Mouse (Mus musculus): ENCODE results near the gene Tecr.
"Not testable (repeated sequence)": the region's sequence is repeated elsewhere in the genome, so short reads cannot be mapped to it uniquely, and the experiment has no call there.

The Tecr gene

DNA sequence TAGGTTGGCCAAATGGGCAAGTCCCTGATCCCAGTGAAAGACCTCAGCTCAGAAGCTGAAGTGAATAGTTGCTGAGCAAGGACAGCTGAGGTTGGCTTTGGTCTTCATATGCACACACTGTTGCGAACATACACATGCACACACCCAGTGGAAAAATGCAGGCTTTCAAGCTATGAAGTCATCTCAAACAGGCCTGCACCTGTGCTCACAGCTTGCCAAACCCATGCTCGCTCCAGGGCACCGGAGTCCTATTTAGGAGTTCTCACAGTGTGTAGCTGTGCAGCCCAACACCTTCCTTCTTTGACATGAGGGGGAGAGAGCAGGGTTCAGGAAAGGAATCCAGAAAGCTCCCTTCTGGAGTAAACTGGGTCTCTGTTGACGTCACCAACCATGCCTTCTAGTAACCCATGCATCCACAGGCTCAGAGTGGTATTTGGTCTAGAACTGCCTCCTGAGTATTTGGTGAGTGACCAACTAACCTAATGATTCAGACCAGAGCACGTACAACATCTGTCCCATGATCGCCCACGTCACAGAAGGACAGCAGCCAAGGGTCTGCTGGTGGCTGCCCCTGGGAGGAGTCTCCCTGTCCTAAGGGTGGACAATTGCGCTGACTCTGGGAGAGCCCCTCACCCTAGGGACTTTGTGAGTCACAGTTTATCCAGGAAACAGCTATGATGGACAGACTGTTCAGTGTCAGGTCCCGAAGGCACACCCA lies 12.0 kb upstream of the Tecr start:
- no peak for DNase-seq (ENCODE audit: low read depth, low spot score)

DNA sequence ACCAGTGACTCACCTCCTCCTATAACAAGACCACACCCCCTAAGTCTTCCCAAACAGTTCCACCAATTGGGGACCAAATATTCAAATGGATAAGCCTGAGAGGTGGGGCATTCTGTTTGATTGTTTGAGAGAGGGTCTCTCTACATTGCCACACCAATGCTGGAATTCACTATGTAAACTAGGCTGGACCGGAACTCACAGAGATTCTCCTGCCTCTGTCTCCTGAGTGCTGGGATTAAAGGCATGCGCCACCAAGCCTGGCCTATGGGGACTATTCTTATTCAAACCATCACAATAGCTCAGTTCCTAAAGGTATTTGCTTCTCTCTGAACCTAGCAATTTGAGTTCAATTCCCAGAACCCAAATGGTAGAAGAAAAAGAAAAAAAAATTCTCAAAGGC lies 10.8 kb upstream of the Tecr start:
- DNase-seq (ENCODE audit: low read depth, low spot score): no peak

DNA sequence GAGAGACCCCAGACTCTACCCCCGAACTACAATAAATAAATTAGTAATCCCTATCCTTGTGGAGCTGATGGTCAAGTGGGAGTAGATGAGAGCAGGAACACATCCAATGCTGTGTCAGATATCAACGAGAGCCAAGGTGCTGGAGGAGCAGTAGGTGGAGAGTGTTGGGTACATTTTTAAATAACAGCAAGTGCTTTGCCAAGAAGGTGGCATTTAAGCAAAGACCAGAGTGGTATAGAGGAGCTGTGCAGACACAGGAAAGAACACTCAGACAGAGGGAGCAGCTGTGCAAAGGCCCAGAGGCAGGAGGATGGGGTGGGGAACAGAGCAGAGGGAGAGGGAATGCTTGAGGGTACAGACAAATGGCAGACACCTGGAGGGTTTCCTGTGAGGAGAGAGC lies 9.3 kb upstream of the Tecr start:
- no peak for DNase-seq (ENCODE audit: low read depth, low spot score)

DNA sequence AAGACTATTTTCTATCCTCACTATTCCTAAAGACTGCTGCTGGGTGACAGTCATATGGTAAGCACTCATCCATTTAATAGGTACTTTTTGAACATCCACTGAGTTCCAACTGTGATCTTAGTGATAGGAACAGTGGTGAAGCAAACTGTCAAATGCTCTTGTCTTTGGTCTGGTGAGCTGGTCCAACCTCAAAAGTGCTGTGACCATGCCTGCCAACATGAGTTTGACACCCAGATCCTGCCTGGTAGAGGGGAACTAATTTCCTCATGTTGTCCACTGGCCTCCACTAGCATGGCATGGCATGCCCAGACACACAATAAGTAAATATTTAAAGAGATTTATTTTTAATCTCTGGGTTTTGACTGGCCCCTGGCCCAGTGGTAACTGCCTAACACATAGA lies 8.9 kb upstream of the Tecr start:
- DNase-seq (ENCODE audit: low read depth, low spot score): no peak

DNA sequence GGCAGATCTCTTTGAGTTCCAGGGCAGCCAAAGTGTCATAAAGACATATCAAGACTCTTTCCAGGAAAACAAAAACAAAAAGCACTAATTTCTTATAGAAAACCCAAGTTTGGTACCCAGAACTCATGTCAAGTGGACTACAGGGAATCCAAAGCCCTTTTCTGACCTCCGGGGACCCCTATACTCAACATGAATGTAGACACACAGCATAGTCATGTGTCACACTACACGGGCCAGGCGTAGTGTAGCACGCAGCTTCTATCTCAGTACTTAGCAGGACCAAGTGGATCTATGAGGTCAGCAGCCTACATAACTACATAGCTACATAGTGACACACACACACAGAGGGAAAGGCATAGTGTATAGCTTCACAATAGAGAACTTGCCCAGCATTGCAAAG lies 5.9 kb upstream of the Tecr start:
- DNase-seq (ENCODE audit: low read depth, low spot score): no peak

DNA sequence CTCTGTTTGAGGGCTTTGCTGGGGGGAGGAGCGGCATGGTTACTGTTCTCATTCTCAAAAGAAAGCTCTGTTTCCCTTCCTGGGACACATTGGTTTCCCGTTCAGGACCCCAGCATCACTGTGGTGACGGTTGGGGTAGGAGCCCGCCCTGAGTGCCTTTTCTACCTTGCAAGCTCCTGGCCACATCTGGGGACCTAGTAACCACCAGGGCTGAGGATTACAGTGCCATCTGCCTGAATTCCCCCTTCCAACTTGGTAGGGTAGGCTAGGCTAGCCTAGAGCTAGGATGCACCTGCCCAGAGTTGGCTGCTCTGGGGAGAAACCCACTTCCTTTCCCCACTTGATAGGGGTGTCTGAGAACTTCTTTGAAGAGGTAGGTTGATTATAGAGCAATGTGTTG lies 4.2 kb upstream of the Tecr start:
- no peak for DNase-seq (ENCODE audit: low read depth, low spot score)

DNA sequence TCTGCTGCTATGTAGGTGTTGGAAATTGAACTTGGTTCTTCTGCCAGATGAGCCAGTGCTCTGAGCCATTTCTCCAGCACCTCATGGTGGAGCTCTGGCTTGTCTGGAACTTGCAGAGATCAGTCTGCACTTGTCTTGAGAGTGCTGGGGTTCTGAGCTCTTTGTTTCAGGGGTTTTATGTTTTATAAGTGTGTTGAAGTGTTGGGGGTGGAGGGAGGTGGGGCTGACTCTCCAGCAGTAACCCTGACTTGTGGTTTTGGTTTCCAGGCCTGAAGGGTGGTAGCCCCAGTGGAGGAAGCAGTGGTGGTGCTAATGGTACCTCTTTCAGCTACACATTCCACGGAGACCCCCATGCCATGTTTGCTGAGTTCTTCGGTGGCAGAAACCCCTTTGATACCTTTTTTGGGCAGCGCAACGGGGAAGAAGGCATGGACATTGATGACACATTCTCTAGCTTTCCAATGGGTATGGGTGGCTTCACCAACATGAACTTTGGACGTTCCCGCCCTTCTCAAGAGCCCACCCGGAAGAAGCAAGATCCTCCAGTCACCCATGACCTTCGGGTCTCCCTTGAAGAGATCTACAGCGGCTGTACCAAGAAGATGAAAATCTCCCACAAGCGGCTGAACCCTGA lies 1.9 kb upstream of the Tecr start:
- no peak for DNase-seq (ENCODE audit: low read depth, low spot score)

DNA sequence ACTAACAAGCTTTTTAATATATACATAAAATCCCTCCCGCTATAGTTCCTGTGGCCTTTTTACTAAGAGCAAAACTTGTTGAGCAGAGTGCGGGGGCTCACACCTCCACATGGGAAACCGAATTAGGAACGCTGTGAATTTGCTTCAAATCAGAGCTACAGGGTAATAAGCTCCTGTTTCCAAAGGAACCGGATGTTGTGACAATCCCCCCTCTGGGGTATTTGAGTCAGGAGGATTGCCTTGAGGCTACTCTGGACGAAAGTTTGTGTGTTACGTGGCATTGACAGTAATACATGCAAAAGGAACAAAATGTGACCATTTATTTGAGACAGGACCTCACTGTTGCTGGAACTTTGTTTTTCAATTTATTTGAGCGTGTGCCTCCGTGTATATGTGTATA lies 1.3 kb upstream of the Tecr start:
- DNase-seq (ENCODE audit: low read depth, low spot score): no peak

DNA sequence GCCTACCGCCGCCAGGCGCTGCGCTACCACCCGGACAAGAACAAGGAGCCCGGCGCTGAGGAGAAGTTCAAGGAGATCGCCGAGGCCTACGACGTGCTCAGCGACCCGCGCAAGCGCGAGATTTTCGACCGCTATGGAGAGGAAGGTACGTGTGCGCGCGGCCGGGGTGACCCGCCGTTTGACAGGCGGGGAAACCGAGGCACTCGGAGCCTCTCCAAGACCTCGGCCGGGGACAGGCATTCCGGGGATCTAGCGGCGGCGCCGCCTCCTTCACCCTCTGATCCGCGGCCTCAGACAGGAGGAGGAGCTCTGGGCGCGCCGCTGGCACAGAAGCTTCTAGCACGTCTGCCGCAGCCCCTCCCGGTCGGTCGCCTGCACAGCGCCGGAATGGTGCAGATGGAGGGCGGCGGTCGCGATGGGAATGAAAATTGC lies 643 bp upstream of the Tecr start:
- DNase-seq (ENCODE audit: low read depth, low spot score): no peak

DNA sequence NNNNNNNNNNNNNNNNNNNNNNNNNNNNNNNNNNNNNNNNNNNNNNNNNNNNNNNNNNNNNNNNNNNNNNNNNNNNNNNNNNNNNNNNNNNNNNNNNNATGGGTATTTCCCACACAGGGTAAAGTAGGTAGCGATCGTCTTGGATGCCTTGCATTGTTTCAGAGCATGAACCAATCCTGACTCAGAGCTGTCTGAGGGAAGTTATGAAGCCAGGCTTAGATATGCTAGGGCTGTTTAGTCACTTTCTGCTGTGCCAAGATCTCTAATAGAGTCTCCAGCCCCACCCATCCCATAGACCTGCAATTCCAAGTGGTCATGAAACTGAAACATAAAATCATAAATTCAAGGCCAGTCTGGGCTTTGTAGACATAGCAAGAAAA lies 5.1 kb downstream of the Tecr start:
- DNase-seq (ENCODE audit: low read depth, low spot score): no peak

DNA sequence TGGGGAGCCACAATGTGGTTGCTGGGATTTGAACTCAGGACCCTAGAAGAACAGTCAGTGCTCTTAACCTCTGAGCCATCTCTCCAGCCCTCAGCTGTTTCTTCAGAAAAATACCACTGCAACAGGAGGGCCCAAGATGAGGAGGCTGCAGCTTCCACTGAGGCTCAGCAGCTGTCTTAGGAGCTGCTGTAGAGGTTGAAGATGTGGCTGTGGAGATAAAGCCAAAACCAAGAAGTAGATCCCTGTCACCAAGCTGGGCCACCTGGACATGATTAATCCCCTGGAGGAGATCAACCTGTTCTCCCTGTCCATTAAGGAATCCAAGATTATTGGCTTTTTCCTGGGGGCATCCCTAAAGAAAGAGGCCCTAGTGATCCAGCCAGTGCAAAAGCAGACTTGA lies 8.0 kb downstream of the Tecr start:
- DNase-seq (ENCODE audit: low read depth, low spot score): no peak

DNA sequence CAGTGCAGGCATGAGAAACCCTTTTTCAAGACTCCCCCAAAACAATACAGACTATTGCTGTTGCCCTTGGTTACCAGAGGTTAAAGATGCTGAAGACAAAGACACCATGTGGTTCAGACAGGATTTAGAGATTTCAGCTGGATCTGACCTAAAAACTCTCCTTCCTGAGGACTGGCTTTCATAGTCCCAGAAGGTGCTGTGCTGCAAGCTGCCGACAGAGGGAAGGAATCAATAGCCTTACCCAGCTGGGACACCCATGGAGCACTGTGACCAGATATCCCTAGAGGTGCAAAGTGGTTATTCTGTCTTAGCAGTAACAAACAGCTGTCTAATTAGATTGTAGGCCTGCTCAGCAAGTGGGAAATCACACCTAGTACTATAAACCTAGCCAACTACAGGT lies 9.6 kb downstream of the Tecr start:
- no peak for DNase-seq (ENCODE audit: low read depth, low spot score)

DNA sequence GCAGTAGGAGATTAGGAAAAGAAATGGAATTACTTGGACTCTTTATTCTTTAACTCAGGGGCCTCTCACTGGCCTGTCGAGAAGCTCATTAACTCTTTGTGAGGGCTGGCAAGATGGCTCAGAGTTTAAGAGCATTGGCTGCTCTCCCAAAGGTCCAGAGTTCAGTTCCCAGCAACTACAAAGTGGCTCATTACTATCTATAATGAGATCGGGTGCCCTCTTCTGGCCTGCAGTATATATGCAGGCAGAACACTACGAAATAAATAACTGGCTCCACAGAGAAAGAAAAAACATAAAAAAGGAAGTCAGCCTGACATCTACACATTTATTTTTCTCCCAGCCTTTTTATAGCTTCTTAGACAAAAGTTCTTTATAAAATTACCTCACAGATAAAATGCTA lies 11.4 kb downstream of the Tecr start:
- DNase-seq (ENCODE audit: low read depth, low spot score): no peak

DNA sequence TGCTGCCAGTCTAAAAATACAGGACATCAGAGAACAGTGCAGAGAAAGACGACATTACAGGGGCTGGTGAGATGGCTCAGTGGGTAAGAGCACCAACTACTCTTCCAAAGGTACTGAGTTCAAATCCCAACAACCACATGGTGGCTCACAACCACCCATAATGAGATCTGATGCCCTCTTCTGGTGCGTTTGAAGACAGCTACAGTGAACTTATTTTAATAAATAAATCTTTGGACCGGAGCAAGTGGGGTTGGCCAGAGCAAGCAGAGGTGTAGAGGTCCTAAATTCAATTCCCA lies 12.8 kb downstream of the Tecr start:
- not testable (repeated sequence) for DNase-seq (ENCODE audit: low read depth, low spot score)

DNA sequence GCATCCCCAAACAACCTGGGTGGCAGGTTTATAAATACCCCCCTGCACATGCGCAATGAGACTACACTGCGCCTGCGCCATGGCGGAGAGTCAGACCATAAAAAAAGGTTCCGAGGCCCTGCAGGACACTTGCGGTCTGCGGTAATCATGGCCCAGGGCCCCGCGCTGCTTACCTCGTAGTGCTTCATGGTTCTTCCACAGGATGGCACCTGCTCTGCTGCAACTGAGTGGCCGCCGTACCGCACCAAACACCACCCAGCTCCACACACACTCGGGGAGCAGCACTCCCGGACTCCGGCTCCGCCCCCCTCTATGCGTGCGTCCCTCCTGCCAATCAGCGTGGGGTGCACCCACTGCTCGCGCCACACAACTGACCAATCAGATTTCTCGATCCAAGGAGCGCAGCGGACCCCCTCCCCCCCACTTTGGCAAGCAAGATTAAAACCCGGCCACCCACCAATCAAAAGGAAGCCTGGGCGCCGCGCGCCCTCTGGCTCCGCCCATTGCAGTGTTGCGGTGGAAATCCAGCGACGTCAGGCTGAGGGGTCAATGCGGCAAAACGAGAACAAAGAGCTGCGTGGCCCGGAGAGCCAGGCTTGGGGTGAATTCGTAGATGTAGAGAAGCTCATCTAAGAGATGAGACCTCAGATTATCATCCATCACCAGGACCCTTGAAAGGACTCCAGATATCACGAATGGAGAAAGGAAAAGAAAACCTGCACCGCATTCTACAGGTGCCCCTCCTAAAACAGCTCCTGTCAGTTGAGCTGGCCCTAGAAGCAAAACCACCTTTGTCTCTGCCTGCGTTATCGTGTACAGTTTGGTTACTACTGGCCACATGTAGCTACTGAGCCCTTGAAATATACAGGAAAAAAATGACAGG lies 13.4 kb downstream of the Tecr start:
- DNase-seq (ENCODE audit: low read depth, low spot score): peak; percentile 99

DNA sequence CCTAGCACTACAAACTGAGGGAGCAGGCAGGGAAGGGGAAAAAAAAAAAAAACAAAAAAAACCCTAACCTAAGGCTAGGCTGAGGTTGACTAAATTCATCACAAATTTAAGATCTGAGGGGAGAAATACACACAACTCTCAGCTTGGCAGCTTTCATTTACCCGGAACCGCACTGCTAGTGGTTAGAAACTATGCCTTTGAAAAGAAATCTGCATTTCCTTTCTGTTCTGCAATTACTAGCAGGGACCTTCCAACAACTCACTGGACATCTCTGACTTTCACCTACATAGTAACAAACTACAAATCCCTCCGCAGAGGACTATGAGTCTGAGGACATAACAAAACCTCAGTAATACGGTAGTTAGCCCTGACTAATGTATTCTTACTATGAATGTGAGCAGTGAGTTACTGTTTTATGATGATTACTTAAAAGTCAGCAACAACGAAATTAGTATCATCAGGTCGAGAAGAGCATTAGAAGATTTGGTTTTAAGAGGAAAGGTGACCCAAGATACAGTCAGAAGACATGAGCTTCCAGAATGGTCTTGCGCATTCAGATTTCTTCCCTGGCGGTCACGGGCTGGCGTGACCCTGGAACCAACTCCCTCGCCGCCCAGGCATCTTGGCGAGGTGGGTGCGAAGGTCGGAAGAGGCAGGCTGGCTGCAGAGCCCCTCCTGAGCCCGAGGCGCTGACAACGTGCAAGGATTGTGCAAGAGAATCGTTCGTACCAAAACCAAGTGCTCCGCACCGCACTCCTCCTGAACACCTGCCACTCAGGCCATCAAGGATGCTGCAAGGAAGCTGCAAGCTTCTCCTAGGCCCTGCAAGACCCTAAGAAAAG lies 14.2 kb downstream of the Tecr start:
- DNase-seq (ENCODE audit: low read depth, low spot score): no peak

DNA sequence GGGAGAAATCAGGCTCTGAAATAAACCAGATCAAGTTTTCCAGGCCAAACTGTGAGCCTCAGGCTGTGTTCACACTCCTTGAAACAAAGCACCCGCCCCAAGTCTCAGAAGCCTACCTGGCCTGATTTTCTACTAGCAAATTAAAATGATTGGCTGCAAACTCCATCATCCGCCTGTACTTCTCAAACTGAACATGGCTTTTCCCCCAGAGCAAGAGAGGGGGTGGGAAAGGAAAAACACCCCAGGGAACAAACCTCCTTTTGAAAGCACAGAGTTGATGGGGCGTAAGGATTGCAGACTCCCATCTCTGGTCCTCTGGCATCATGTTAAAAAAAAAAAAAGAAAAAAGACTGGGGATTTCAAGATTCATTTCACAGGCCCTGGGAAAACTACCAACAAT lies 15.1 kb downstream of the Tecr start:
- DNase-seq (ENCODE audit: low read depth, low spot score): no peak

DNA sequence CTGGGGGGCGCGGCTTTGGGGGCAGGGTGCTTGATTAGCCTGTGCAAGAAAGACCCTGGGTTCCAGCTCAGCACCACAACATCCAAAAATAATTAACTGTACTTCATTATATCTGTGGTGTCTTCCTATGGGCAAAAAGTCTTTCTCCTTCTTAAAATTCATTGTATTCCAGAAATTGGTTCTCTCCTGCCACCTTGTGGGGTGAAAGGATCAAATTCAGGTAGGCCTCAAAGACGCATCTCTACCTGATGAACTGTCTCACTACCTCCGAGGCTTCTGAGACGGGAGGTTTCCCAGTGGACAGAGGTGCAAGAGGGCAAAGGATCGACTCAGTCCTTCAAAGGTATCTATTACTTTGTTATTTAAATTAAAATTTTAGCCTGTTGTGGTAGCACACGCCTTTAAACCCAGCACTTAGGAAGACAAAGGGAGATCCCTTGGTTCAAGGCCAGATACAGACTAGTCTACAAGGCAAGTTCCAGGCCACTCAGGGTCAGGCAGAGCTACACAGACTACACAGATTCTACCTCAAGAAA lies 17.2 kb downstream of the Tecr start:
- DNase-seq (ENCODE audit: low read depth, low spot score): no peak

DNA sequence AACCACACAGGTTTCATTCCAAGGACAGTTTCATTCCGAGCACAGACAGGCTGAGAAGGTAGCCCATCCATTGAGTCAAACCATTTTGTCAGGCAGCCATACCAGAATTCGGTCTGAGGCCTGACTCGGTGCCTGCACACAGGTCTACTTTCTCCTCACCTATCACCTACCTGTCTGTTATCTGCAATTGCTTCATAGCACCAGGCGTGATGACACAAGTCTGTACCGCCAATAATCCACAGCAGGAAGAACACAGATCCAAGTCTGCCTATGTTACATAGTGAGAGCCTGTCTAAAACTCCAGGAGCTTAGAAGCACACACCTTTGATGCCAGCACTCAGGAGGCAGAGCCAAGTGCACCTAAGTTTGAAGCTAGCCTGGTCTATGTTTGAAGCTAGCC lies 18.9 kb downstream of the Tecr start:
- DNase-seq (ENCODE audit: low read depth, low spot score): no peak

DNA sequence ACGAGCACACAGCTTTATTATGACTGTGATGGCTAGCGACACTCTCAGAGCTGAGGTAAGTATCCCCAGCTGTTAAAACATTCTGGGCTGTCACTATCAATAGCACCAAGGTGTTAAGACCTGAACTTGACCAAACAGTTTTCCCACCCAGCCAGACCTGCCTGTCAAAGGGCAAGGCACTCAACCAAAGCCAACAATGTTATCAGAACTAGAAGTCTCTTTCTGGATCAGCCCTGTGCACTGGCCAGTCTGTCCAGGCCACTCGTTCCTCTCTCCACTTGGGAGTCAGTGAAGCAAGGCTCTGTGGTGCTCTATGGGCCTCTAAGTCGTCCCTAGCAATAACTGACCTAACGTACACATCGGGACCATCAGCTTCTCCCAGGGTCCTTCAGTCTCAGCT lies 20.1 kb downstream of the Tecr start:
- no peak for DNase-seq (ENCODE audit: low read depth, low spot score)

DNA sequence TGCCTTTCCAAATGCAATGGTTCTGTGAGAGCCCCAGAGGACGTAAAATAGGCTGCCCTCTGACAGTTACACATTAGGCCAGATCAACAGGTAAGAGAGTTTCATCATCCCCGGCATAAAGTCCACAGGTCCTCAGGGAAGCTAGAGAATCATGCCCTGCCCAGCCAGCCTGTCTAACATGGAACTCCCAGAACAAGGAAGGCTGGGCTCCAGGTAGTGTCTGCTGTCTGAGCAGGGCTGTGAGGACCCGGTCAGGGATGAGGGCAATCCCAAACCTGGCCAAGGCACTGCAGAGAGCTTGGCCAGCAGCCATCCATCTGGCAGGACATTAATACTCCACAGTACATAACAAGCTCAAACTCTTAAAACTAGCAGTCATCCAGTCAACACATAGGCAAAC lies 22.4 kb downstream of the Tecr start:
- no peak for DNase-seq (ENCODE audit: low read depth, low spot score)

DNA sequence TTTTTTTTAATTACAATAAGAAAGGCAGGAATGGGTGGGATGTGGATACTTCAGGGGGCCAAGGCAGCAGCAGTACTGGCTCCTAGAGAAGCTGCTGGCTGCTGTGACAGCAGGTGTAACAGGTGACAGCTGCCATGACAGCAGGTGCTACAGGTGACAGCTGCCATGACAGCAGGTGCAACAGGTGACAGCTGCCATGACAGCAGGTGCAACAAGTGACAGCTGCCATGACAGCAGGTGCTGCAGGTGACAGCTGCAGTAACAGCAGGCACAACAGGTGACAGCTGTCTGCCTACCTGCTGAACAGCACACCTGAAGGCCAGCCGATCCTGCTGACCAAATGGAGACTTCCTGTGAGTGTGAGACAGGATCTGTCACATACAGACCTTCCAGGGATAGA lies 23.0 kb downstream of the Tecr start:
- no peak for DNase-seq (ENCODE audit: low read depth, low spot score)

Measured in forelimb bud, embryonic 11.5 days (tissue).